Mouse (Mus musculus) hindbrain, embryonic 12.5 days (tissue): Measurements from ENCODE around the gene Pnmt. TPM values are rescaled to one million over a fixed set of nuclear protein-coding genes. Genes with fewer than 3 reads are reported as not detected.
A peak's percentile ranks its signal among the peaks of the same experiment; 100 is the strongest.

Experiments used
- ATAC-seq: fragments of 200-750 bp; cut with Nextera tagmentation; 2 replicates; pipeline ENCODE4 v1.8.0; 2017; ENCODE audit warnings: moderate TSS enrichment; ENCODE audit not compliant: low FRiP score
- H3K27ac ChIP-seq: fragments of 300-500 bp; sonication (generic); 2 replicates; pipeline ENCODE4 v1.5.1; 2016; ENCODE audit warnings: mild to moderate bottlenecking
- H3K27me3 ChIP-seq: fragments of 300-500 bp; sonication (generic); 2 replicates; pipeline ENCODE4 v1.6.1; 2016; ENCODE audit warnings: mild to moderate bottlenecking
- H3K36me3 ChIP-seq: fragments of 300-500 bp; sonication (generic); 2 replicates; pipeline ENCODE4 v1.6.1; 2016; ENCODE audit warnings: mild to moderate bottlenecking
- H3K4me1 ChIP-seq: fragments of 300-500 bp; sonication (generic); 2 replicates; pipeline ENCODE4 v1.6.1; 2016
- H3K4me2 ChIP-seq: fragments of 300-500 bp; sonication (generic); replicated peaks from 2 replicates; pipeline ENCODE4 v1.6.1; 2016; ENCODE audit warnings: mild to moderate bottlenecking
- H3K4me3 ChIP-seq: fragments of 300-500 bp; sonication (generic); 2 replicates; pipeline ENCODE4 v1.5.1; 2016; ENCODE audit warnings: mild to moderate bottlenecking
- H3K9ac ChIP-seq: fragments of 300-500 bp; sonication (generic); 2 replicates; pipeline ENCODE4 v1.6.1; 2016; ENCODE audit warnings: mild to moderate bottlenecking, moderate library complexity
- H3K9me3 ChIP-seq: fragments of 300-500 bp; sonication (generic); replicated peaks from 2 replicates; pipeline ENCODE4 v1.6.1; 2016; ENCODE audit warnings: mild to moderate bottlenecking
- WGBS: fragments of 180-500 bp; shearing (Covaris S2); methylation state at CpG from one replicate; pipeline ENCODE4 v1.1.7; 2016; 5-methylcytosine and 5-hydroxymethylcytosine counted together
- polyA plus RNA-seq: library from polyadenylated mRNA; unstranded; fragments of >200 nt; fragmentation: Nextera tagmentation; extraction: Ambion mirVana; gene quantifications from 2 replicates; pipeline ENCODE4 v1.2.1, GENCODE M21; 2016

Gene Pnmt
- polyA plus RNA-seq, 1 experiment from 2014 or later, result 1.0 TPM

DNA sequence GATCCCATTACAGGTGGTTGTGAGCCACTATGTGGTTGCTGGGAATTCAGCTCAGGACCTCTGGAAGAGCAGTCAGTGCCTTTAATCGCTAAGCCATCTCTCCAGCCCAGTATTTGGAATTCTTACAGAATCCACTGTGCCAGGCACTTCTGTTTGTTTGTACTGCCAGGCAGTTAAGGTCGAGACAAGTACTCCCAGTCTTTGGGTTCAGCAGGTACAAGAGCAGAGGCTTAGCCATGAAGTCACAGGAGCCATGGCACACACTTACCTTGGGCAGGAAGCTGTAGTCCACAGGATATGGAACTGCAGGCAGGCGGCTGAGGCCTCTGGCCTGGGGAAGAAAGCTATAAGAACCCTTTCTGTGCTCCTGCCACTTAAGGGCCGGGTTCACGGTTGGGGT lies 22.4 kb upstream of the Pnmt start:
- no peak for ATAC-seq

DNA sequence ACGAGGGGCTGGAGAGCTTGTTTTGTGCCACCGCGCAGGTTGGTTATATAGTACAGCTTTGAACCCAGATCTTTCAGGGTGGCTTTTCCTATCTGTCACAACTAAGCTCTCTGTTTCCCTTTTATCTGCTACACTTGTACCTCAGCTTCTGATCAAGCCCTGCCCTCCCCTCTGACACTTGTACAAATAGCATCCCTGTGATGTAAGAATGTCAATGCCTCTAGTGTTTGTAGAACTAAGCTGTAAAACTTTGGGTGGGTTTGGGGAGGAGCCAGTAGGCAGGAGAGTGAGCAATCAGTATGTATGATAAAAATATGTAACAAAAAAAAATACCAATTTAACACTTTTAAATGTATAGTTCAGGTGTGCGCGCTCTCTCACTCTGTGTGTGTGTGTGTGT lies 21.8 kb upstream of the Pnmt start:
- peaks cover 34% of the 10 kb centered on the region for H3K4me1 ChIP-seq
- no peak for ATAC-seq
- H3K4me2 ChIP-seq, result no peak overlapping the region
- H3K27ac ChIP-seq, result no peak overlapping the region
- no peaks in the 10 kb centered on the region for H3K36me3 ChIP-seq
- 96% methylated on average over 5 of the region's 5 CpGs for WGBS
- no peaks in the 10 kb centered on the region for H3K27me3 ChIP-seq
- H3K9ac ChIP-seq, result no peak overlapping the region
- H3K4me3 ChIP-seq, result no peak overlapping the region
- no peaks in the 10 kb centered on the region for H3K9me3 ChIP-seq

More for the DNA sequence above, 22.4 kb upstream of the Pnmt start:
- Histone ChIP-seq H3K36me3 (no peaks in the 10 kb centered on the region), H3K27ac (no peak overlapping the region), H3K9ac (no peak overlapping the region), H3K4me2 (no peak overlapping the region), H3K4me1 (peaks cover 40% of the 10 kb centered on the region), H3K9me3 (no peaks in the 10 kb centered on the region), H3K27me3 (no peaks in the 10 kb centered on the region), H3K4me3 (no peak overlapping the region)
- 88% methylated on average over 5 of the region's 5 CpGs for WGBS

DNA sequence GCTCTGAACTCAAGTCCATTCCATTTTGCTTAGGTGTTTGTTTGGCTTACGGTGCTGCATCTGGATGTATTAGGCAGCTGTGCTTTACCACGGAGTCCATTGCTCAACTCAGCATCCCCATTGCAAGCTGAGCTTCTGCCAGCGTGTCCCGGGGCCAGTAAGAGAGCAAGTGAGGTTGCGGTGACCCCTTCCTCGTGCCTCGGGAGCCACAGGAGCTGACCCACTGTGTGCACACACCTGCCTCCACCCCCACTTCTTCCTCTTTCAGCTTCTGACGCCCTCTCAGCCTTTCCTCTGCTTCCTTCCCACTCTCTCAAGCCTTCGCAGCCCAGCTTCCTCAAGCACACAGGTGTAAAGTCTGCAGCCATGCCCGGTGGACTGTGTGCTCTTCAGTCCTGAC lies 20.0 kb upstream of the Pnmt start:
- WGBS, result 73% methylated on average over 10 of the region's 10 CpGs
- no peak overlapping the region for H3K4me2 ChIP-seq
- no peak overlapping the region for H3K27ac ChIP-seq

DNA sequence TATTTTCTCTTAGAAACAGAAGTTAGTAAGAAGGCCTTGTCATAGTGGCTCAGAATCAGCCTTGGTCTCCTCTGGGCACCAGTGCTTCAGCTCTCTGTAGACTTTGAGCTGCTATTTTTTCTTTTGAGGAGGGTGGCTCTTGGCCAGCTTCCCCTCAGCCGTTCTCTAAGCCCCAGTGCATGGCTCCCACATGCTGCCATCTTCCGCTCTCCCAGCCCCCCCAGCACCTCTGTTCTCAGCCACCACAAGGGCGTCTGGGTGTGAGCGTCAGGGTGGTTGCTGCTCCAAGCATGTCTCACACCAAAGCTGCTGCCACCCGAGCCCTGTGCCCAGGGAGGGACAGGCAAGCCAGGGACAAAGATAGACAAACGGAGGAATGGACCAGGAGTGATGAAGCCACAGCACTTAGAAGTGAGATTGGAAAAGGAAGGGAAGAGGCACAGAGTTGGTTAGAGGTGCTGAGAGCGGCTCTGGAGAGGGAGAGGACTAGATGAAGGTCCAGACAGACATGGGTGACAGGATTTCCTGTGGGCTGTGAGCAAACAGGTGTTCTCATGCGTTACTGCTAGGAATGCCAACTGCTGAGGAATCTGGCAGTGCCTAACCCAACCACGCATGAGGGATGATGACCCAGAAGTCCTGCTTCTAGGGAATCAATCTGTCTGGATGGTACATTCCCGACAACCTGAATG lies 18.9 kb upstream of the Pnmt start:
- 85% methylated on average over 10 of the region's 10 CpGs for WGBS
- Histone ChIP-seq H3K9ac (no peak overlapping the region), H3K27ac (no peak overlapping the region), H3K4me2 (no peak overlapping the region), H3K4me3 (no peak overlapping the region), H3K36me3 (no peaks in the 10 kb centered on the region), H3K27me3 (no peaks in the 10 kb centered on the region), H3K4me1 (peaks cover 23% of the 10 kb centered on the region), H3K9me3 (no peaks in the 10 kb centered on the region)
- ATAC-seq, result no peak

More for the DNA sequence above, 20.0 kb upstream of the Pnmt start:
- H3K9me3 ChIP-seq, result no peaks in the 10 kb centered on the region
- H3K27me3 ChIP-seq, result no peaks in the 10 kb centered on the region
- H3K4me3 ChIP-seq, result no peak overlapping the region
- H3K36me3 ChIP-seq, result no peaks in the 10 kb centered on the region
- peaks cover 23% of the 10 kb centered on the region for H3K4me1 ChIP-seq
- no peak for ATAC-seq
- H3K9ac ChIP-seq, result no peak overlapping the region

DNA sequence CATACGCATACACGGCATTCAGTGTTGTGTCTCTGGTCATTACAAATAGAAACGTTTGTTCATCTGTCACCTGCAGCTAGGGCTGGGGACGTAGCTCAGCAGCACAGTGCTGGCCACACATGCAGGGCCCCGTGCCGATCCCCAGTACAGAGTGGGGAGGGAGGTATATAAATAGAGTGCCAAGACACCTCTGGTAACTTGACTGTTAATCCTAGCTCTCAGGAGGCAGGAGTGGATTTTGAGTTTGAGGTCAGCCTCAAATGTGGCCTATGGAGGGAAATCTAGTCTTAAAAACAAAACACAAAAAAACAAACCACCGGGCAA lies 18.4 kb upstream of the Pnmt start:
- Histone ChIP-seq H3K9me3 (no peaks in the 10 kb centered on the region), H3K9ac (no peak overlapping the region), H3K36me3 (no peaks in the 10 kb centered on the region), H3K4me2 (no peak overlapping the region), H3K27me3 (no peaks in the 10 kb centered on the region), H3K4me3 (no peak overlapping the region), H3K27ac (no peak overlapping the region), H3K4me1 (peaks cover 25% of the 10 kb centered on the region)
- ATAC-seq, result no peak
- 86% methylated on average over 7 of the region's 7 CpGs for WGBS

DNA sequence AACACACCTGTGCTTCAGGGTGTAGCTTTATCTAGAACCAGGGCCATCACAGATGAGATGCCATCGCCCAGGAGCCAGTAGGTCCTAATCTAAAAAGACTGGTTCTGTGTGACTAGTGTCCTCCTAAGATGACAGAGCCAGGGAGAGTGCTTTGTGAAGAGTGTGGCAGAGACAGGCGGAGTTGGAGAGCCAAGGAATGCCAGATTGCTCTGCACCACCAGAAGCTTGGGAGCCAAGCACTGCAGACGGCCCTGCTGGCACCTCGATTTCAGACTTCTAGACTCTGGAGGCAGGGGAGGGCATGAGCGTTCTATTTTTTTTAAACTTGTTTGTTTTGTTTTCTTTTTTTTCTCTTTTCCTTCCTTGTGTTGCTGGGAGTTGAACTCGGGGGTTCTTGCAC lies 16.9 kb upstream of the Pnmt start:
- 85% methylated on average over 6 of the region's 6 CpGs for WGBS
- no peak overlapping the region for H3K27ac ChIP-seq
- H3K9me3 ChIP-seq, result no peaks in the 10 kb centered on the region
- no peak overlapping the region for H3K4me3 ChIP-seq
- H3K36me3 ChIP-seq, result no peaks in the 10 kb centered on the region
- no peaks in the 10 kb centered on the region for H3K27me3 ChIP-seq
- ATAC-seq, result no peak
- H3K4me1 ChIP-seq, result peaks cover 30% of the 10 kb centered on the region
- H3K4me2 ChIP-seq, result no peak overlapping the region
- H3K9ac ChIP-seq, result no peak overlapping the region

DNA sequence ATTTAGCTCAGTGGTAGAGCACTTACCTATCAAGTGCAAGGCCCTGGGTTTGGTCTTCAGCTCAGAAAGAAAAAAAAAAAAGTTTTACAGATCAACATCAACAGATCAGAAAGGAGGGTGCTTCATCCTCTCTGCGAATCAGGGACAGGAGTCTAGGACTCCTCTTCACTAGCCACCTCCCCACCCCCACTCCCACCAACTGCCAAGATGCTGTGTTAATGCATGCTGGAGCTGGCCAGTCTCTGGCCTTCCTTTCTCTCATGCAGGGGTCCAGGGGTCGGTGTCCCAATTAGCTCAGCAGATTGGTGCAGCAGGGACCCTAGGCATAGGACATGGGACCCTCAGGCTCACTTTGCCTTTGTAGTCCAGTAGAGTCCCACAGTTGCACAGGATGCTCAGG lies 15.7 kb upstream of the Pnmt start:
- 79% methylated on average over 2 of the region's 2 CpGs for WGBS
- ATAC-seq, result no peak
- no peak overlapping the region for H3K27ac ChIP-seq

DNA sequence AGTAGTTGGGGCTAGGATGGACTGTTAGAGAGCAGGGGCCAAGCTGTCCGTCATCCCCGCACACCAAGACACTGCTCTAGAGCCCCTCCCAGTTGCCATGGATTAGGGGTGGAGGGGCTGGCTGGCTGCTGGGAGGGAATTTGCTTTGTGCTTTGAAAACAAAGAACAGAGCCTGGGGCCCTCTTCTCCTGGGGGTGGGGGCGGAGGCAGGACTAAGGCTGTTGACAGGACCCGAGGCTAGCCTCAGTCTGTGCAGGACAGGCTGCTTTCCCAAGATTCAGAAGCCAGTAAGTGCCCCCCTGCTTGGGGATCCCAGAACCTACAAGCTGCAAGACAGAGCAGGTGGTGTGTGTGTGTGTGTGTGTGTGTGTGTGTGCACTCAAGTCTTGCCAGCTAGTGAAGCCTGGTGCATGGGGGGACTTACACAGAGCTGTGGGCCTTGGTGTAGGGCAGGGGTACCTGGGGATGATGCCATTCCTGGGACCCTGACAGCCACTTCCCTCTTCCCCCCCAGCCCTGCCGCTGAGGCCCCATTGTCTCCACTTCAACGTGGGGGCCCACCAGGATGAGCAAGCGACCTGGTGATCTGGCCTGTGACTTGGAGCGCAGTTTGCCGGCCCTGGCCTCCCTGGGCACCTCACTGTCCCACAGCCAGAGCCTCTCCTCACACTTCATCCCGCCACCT lies 14.6 kb upstream of the Pnmt start:
- H3K4me1 ChIP-seq, result peaks cover 27% of the 10 kb centered on the region
- no peaks in the 10 kb centered on the region for H3K27me3 ChIP-seq
- peak; percentile 82 for ATAC-seq
- H3K27ac ChIP-seq, result peak overlapping the region; percentile 75
- peak overlapping the region; percentile 39 for H3K4me2 ChIP-seq
- no peaks in the 10 kb centered on the region for H3K9me3 ChIP-seq
- H3K4me3 ChIP-seq, result no peak overlapping the region
- H3K36me3 ChIP-seq, result peaks cover 21% of the 10 kb centered on the region
- WGBS, result 35% methylated on average over 9 of the region's 10 CpGs
- H3K9ac ChIP-seq, result peak overlapping the region; percentile 27; the same call in 1 of the 2 replicates

More for the DNA sequence above, 15.7 kb upstream of the Pnmt start:
- no peak overlapping the region for H3K9ac ChIP-seq
- H3K4me2 ChIP-seq, result no peak overlapping the region
- H3K4me1 ChIP-seq, result peaks cover 27% of the 10 kb centered on the region
- H3K4me3 ChIP-seq, result no peak overlapping the region
- peaks cover 10% of the 10 kb centered on the region for H3K36me3 ChIP-seq
- no peaks in the 10 kb centered on the region for H3K27me3 ChIP-seq
- H3K9me3 ChIP-seq, result no peaks in the 10 kb centered on the region

DNA sequence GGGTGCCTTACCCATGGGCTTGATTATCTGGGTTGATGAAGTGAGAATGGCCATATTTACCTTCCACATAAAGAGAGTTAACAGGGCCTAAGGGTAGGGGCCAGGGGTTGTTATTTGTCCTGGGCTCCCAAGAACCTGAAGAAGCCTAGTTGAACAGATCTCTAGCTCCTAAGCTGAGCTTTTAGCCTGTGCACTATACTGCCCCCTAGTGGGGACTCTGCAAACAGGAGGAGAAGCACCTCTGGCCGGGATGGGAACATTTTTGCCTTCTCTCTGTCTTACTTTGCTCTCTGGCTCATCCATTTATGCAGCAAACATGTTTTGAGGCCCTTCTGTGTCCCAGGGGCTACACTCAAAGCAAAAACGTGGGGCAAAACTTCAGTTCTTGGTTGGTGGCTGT lies 13.8 kb upstream of the Pnmt start:
- peaks cover 27% of the 10 kb centered on the region for H3K4me1 ChIP-seq
- H3K9ac ChIP-seq, result no peak overlapping the region
- H3K9me3 ChIP-seq, result no peaks in the 10 kb centered on the region
- H3K36me3 ChIP-seq, result peaks cover 28% of the 10 kb centered on the region
- H3K4me3 ChIP-seq, result no peak overlapping the region
- H3K4me2 ChIP-seq, result peak overlapping the region; percentile 39
- ATAC-seq, result no peak
- H3K27ac ChIP-seq, result peak overlapping the region; percentile 75; the same call in 1 of the 2 replicates
- 7% methylated on average over 2 of the region's 2 CpGs for WGBS
- no peaks in the 10 kb centered on the region for H3K27me3 ChIP-seq

DNA sequence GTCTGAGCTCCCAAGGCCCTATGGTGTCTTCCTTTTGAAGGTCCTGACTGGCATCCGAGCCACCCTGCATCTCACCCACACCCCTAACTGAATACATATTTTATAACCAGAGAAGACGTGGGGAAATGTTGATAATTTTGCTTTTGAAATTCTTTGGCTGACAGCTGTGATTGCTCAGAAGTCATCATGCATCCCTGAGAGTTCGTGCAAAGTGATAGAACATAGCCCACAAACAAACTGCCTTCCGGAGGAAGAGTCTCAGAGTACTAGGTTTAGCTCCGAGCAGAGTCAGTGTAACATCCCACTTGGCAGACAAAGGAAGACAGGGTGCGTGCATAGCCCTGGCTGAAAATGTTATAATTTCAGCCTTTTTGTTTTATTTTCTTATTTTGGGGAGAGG lies 13.0 kb upstream of the Pnmt start:
- H3K4me2 ChIP-seq, result no peak overlapping the region
- ATAC-seq, result no peak
- H3K9me3 ChIP-seq, result no peaks in the 10 kb centered on the region
- no peak overlapping the region for H3K27ac ChIP-seq
- H3K36me3 ChIP-seq, result peaks cover 36% of the 10 kb centered on the region
- no peak overlapping the region for H3K4me3 ChIP-seq
- H3K4me1 ChIP-seq, result peaks cover 27% of the 10 kb centered on the region
- no peak overlapping the region for H3K9ac ChIP-seq
- no peaks in the 10 kb centered on the region for H3K27me3 ChIP-seq
- WGBS, result 90% methylated on average over 6 of the region's 6 CpGs

DNA sequence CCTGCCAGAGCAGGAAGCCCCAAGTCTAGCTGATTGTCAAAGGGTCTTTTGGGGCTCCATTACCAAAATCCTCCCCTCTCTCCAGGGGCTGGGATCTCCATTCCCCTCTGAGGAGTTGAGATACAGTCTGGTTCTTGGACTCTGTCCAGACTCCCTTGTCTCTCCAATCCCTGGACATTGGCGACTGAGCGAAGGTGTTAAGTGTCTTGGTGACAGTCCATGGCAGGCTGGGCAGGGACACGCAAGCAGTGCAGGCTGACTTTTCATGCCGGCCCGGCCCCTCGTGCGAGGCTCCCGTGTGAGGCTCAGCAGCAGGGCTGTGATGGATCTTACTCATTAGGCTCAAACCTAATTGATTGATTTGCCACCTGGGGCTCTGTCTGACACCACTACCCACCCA lies 12.0 kb upstream of the Pnmt start:
- Histone ChIP-seq H3K27ac (no peak overlapping the region), H3K4me1 (peaks cover 27% of the 10 kb centered on the region), H3K9ac (no peak overlapping the region), H3K4me2 (no peak overlapping the region), H3K27me3 (no peaks in the 10 kb centered on the region), H3K9me3 (no peaks in the 10 kb centered on the region), H3K4me3 (no peak overlapping the region), H3K36me3 (peaks cover 46% of the 10 kb centered on the region)
- 69% methylated on average over 8 of the region's 8 CpGs for WGBS
- ATAC-seq, result no peak

DNA sequence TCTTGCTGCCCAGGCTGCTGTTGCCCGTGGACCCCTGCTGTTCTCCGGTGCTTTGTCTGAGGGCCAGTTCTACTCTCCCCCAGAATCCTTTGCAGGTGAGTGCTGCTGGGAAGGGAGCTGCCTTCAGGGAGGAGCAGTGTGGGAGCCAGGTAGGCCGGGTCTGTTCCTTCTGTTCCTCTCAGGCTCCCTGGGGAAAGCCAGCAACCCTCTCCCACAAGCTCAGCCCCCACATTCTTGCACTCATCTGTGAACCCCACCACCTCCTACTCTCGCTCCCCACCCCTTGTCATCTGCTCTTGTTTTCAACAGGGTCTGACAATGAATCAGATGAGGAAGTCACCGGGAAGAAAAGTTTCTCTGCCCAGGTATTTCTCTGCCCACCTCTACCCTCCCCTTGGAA lies 9.5 kb upstream of the Pnmt start:
- Histone ChIP-seq H3K9ac (no peak overlapping the region), H3K36me3 (peaks cover 64% of the 10 kb centered on the region)
- WGBS, result 70% methylated on average over 5 of the region's 5 CpGs

DNA sequence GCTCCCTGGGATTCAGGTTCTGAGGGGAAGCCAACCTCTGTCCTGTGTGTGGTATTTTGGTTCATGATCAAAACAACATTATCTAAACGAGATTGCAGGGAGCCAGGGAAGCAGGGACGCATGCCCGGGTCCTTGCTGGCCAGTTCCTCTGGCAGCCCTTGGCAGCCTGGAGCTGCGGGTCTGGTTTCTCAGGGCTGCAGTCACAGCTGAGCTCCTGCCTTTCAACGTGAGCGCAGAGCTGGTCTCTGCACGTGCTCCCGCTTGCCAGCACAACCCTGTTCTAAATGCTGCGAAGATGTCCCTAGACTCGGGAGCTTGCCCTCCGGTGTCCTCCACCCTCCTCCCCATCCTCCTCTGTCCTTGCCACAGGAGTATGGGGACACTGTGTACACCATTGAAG lies 8.5 kb upstream of the Pnmt start:
- 90% methylated on average over 11 of the region's 11 CpGs for WGBS
- no peak overlapping the region for H3K4me3 ChIP-seq
- peaks cover 5% of the 10 kb centered on the region; the same call in 1 of the 2 replicates for H3K4me1 ChIP-seq
- peaks cover 64% of the 10 kb centered on the region for H3K36me3 ChIP-seq
- ATAC-seq, result no peak
- H3K27me3 ChIP-seq, result no peaks in the 10 kb centered on the region
- no peaks in the 10 kb centered on the region for H3K9me3 ChIP-seq
- H3K4me2 ChIP-seq, result no peak overlapping the region
- H3K9ac ChIP-seq, result no peak overlapping the region
- H3K27ac ChIP-seq, result no peak overlapping the region

More for the DNA sequence above, 9.5 kb upstream of the Pnmt start:
- H3K9me3 ChIP-seq, result no peaks in the 10 kb centered on the region
- H3K27me3 ChIP-seq, result no peaks in the 10 kb centered on the region
- ATAC-seq, result no peak
- H3K27ac ChIP-seq, result no peak overlapping the region
- H3K4me3 ChIP-seq, result no peak overlapping the region
- H3K4me2 ChIP-seq, result no peak overlapping the region
- peaks cover 15% of the 10 kb centered on the region for H3K4me1 ChIP-seq
